Mouse (Mus musculus) brain, embryonic 14.5 days (tissue): ENCODE results near the gene Dnase1.

ENCODE experiments used
- CTCF ChIP-seq: fragments of 200-500 bp; IDR thresholded peaks from 2 replicates; pipeline ENCODE4 v1.5.1; 2012; ENCODE audit warnings: inconsistent platforms, mild to moderate bottlenecking, moderate library complexity, borderline replicate concordance; ENCODE audit not compliant: insufficient read depth, insufficient read length; ENCODE audit errors: extremely low read depth
- POLR2A ChIP-seq: fragments of 200-500 bp; IDR thresholded peaks from 2 replicates; pipeline ENCODE4 v1.6.1; 2012; ENCODE audit warnings: mild to moderate bottlenecking, inconsistent platforms, borderline replicate concordance; ENCODE audit not compliant: poor library complexity, insufficient read depth, insufficient read length, severe bottlenecking; ENCODE audit errors: extremely low read depth

- TF ChIP-seq CTCF: no peak
- no peak for TF ChIP-seq POLR2A
These were observed 7.3 kb upstream of the Dnase1 start for GRCm38 (mm10) chr16:4029371-4029841.
